Mouse (Mus musculus) limb, embryonic 13.5 days (tissue): ENCODE measurements around the gene Tcp1. TPM values are rescaled to one million over a fixed set of nuclear protein-coding genes. Genes with fewer than 3 reads are reported as not detected.
A peak's percentile ranks its signal among the peaks of the same experiment; 100 is the strongest.
"Not testable (repeated sequence)": the region's sequence is repeated elsewhere in the genome, so short reads cannot be mapped to it uniquely, and the experiment has no call there.

Experiments
- ATAC-seq: fragments of 200-750 bp; cut with Nextera tagmentation; 2 replicates; pipeline ENCODE4 v1.8.0; 2017; ENCODE audit warnings: low read depth, moderate number of reproducible peaks, moderate TSS enrichment; ENCODE audit not compliant: low FRiP score
- H3K27ac ChIP-seq: fragments of 300-500 bp; sonication (generic); 2 replicates; pipeline ENCODE4 v1.5.1; 2015; ENCODE audit warnings: inconsistent platforms, mild to moderate bottlenecking, moderate library complexity
- H3K27me3 ChIP-seq: fragments of 300-500 bp; sonication (generic); 2 replicates; pipeline ENCODE4 v1.6.1; 2015; ENCODE audit warnings: mild to moderate bottlenecking, inconsistent platforms
- H3K36me3 ChIP-seq: fragments of 300-500 bp; sonication (generic); 2 replicates; pipeline ENCODE4 v1.6.1; 2015; ENCODE audit warnings: inconsistent platforms, mild to moderate bottlenecking, moderate library complexity
- H3K4me1 ChIP-seq: fragments of 300-500 bp; sonication (generic); 2 replicates; pipeline ENCODE4 v1.6.1; 2015; ENCODE audit warnings: inconsistent platforms
- H3K4me2 ChIP-seq: fragments of 300-500 bp; sonication (generic); replicated peaks from 2 replicates; pipeline ENCODE4 v1.6.1; 2015; ENCODE audit warnings: inconsistent platforms, mild to moderate bottlenecking, moderate library complexity
- H3K4me3 ChIP-seq: fragments of 300-500 bp; sonication (generic); 2 replicates; pipeline ENCODE4 v1.5.1; 2015; ENCODE audit warnings: moderate library complexity, mild to moderate bottlenecking, inconsistent platforms
- H3K9ac ChIP-seq: fragments of 300-500 bp; sonication (generic); 2 replicates; pipeline ENCODE4 v1.6.1; 2015; ENCODE audit warnings: mild to moderate bottlenecking, inconsistent platforms
- H3K9me3 ChIP-seq: fragments of 300-500 bp; sonication (generic); 2 replicates; pipeline ENCODE4 v1.6.1; 2016; ENCODE audit warnings: inconsistent platforms
- WGBS: fragments of 180-500 bp; shearing (Covaris S2); methylation state at CpG from one replicate; pipeline ENCODE4 v1.1.7; 2015; 5-methylcytosine and 5-hydroxymethylcytosine counted together
- polyA plus RNA-seq: library from polyadenylated mRNA; unstranded; fragments of >200 nt; fragmentation: Nextera tagmentation; extraction: Ambion mirVana; gene quantifications from 2 replicates; pipeline ENCODE4 v1.2.1, GENCODE M21; 2015

Gene Tcp1
- polyA plus RNA-seq, 1 experiment from 2014 or later: 465 TPM

DNA sequence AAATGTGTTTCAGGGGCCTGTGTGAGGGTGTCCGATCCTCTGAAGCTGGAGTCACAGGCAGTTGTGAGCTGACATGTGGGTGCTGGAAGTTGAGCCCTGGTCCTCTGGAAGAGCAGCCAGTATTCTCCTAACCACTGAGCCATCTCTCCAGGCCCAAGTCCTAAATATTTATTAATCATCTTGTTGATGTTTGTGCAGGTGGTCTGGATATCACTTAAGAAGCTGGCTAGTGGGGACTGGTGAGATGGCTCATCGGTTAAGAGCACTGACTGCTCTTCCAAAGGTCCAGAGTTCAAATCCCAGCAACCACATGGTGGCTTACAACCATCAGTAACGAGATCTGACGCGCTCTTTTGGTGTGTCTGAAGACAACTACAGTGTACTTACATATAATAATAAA lies 34.2 kb downstream of the Tcp1 start:
- no peak overlapping the region for H3K4me3 ChIP-seq
- WGBS: 92% methylated on average over 5 of the region's 5 CpGs
- H3K9ac ChIP-seq: no peak overlapping the region
- peaks cover 73% of the 10 kb centered on the region for H3K36me3 ChIP-seq
- no peaks in the 10 kb centered on the region for H3K9me3 ChIP-seq
- H3K4me1 ChIP-seq: no peaks in the 10 kb centered on the region
- ATAC-seq: no peak
- no peak overlapping the region for H3K27ac ChIP-seq
- no peaks in the 10 kb centered on the region for H3K27me3 ChIP-seq
- no peak overlapping the region for H3K4me2 ChIP-seq

- Histone ChIP-seq H3K36me3 (peaks cover 41% of the 10 kb centered on the region), H3K27me3 (no peaks in the 10 kb centered on the region), H3K9me3 (no peaks in the 10 kb centered on the region), H3K9ac (no peak overlapping the region), H3K27ac (no peak overlapping the region), H3K4me3 (no peak overlapping the region), H3K4me1 (peaks cover 9% of the 10 kb centered on the region; the same call in 1 of the 2 replicates), H3K4me2 (no peak overlapping the region)
- ATAC-seq: no peak
- 90% methylated on average over 8 of the region's 8 CpGs for WGBS
These were observed 41.2 kb downstream of the Tcp1 start for GRCm38 (mm10) chr17:12956664-12957063.

- WGBS: 10% methylated on average over 2 of the region's 2 CpGs
- H3K9ac ChIP-seq, H3K4me1 ChIP-seq, H3K9me3 ChIP-seq, H3K27me3 ChIP-seq, H3K27ac ChIP-seq, ATAC-seq: not testable (repeated sequence)
- Histone ChIP-seq H3K4me3 (peak overlapping the region; percentile 25), H3K36me3 (peaks cover 23% of the 10 kb centered on the region), H3K4me2 (peak overlapping the region; percentile 54)
These were observed 43.9 kb downstream of the Tcp1 start for GRCm38 (mm10) chr17:12959377-12959776.

DNA sequence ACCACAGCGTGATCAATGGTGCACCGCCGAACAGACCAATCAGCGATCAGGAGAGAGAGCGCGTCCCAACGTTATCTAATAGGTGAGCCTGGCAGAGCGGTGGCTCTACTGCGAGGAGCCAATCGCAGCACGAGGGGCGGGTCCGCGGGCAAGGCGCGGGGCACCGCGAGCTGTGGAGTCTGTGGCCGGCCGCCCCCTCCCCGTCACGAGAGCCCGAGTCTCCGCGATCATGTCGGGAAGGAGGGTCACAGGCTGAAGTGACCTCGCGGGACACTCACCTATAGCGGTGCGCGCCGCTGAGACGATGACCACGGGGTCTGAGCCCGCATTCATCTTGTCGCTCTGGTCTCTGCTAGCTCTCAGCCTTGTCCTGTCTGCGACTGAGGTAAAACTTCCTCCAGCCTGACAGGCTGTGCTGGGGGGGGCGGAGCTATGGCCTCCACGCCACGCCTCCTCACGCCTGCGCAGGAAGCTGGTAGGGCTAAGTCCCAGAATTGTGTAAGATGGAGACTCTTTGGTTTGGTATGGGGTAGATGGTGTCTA lies 44.9 kb downstream of the Tcp1 start, which contains the start of gene Acat2:
TSS of gene Acat2 (minus strand) at position 417 of the 543 bp plus-strand sequence.
- WGBS: under 1% methylated on average over 42 of the region's 42 CpGs
- no peaks in the 10 kb centered on the region for H3K27me3 ChIP-seq
- H3K36me3 ChIP-seq: peaks cover 23% of the 10 kb centered on the region
- H3K9ac ChIP-seq: peak within 1 kb of the TSS; percentile 68
- peaks cover 9% of the 10 kb centered on the region; the same call in 1 of the 2 replicates for H3K4me1 ChIP-seq
- peak within 1 kb of the TSS; percentile 83 for H3K27ac ChIP-seq
- ATAC-seq: peak; percentile 99
- peak within 1 kb of the TSS; percentile 66 for H3K4me3 ChIP-seq
- H3K4me2 ChIP-seq: peak within 1 kb of the TSS; percentile 74
- H3K9me3 ChIP-seq: no peaks in the 10 kb centered on the region

DNA sequence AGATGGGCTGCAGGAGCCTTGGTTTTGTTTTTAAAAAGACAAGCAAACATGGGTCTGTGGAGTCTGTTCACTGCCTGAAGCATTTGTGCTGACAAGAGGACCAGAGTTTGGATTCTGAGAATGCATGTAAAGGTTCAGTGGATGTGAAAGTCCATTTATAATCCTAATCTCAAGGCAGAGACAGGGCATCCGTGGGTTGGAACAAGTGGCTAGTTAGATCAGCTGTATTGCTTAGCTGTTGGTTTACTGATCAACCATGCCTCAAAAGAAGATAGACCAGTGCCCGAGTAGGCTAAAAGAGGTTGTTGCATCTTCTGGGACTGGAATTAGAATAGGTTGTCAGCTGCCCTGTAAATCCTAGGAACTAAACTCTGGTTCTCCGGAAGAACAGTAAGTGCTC lies 48.0 kb downstream of the Tcp1 start:
- H3K4me3 ChIP-seq: no peak overlapping the region
- no peak overlapping the region for H3K4me2 ChIP-seq
- H3K27ac ChIP-seq: no peak overlapping the region
- peaks cover 9% of the 10 kb centered on the region; the same call in 1 of the 2 replicates for H3K4me1 ChIP-seq
- no peak for ATAC-seq
- peaks cover 27% of the 10 kb centered on the region for H3K36me3 ChIP-seq
- H3K9ac ChIP-seq: no peak overlapping the region
- WGBS: 80% methylated on average over 3 of the region's 3 CpGs
- no peaks in the 10 kb centered on the region for H3K9me3 ChIP-seq
- H3K27me3 ChIP-seq: no peaks in the 10 kb centered on the region

DNA sequence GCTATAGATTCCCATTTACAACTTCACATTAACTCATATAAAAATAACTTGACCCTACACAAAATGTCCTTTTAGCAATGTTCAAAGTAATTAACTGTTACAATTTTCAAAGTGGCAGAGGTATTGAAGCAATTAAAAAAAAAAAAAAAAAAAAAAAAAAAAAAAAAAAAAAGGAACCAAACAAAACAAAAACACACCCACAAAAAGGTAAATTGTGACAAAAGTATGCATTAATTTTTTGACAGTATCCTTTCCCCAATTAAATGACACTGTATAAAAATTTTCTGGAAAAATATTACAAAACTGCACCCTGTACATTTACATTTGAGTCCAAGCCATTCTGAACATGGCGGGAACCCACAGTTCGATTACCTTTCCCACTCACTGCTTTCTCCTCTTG lies 51.7 kb downstream of the Tcp1 start:
- Histone ChIP-seq H3K4me3 (no peak overlapping the region), H3K9me3 (no peaks in the 10 kb centered on the region), H3K27ac (no peak overlapping the region), H3K4me1 (no peaks in the 10 kb centered on the region), H3K36me3 (peaks cover 39% of the 10 kb centered on the region), H3K9ac (no peak overlapping the region), H3K27me3 (no peaks in the 10 kb centered on the region), H3K4me2 (no peak overlapping the region)
- no peak for ATAC-seq
- WGBS: 92% methylated on average over 2 of the region's 2 CpGs

GRCm38 (mm10) chr17:12973851-12974250 lies 58.4 kb downstream of the Tcp1 start:
- Histone ChIP-seq H3K4me1 (no peaks in the 10 kb centered on the region), H3K4me2 (no peak overlapping the region), H3K9me3 (no peaks in the 10 kb centered on the region), H3K9ac (no peak overlapping the region), H3K4me3 (no peak overlapping the region), H3K36me3 (peaks cover 58% of the 10 kb centered on the region), H3K27me3 (no peaks in the 10 kb centered on the region), H3K27ac (no peak overlapping the region)
- ATAC-seq: no peak
- WGBS: 86% methylated on average over 2 of the region's 2 CpGs

Other genes with a start within 250 kb of the Tcp1 start
- 0.25 TPM in 1 of 2 replicates, not detected in the other for gene Slc22a1, start 239.9 kb upstream of the Tcp1 start, polyA plus RNA-seq
- gene Igf2r, start 146.0 kb upstream of the Tcp1 start, polyA plus RNA-seq: 48.7 and 51.5 TPM in 2 replicates
- 1.7 and 2.4 TPM in 2 replicates for gene Mas1, start 47.6 kb upstream of the Tcp1 start, polyA plus RNA-seq
- gene Mrgprh, start 39.7 kb upstream of the Tcp1 start, polyA plus RNA-seq: 0.08 and 0.09 TPM in 2 replicates
- 1.8 and 2.4 TPM in 2 replicates for gene Pnldc1, start 5.5 kb upstream of the Tcp1 start, polyA plus RNA-seq
- 155 and 161 TPM in 2 replicates for gene Mrpl18, start 644 bp downstream of the Tcp1 start, polyA plus RNA-seq
- 0.70 and 1.0 TPM in 2 replicates for gene Acat3, start 24.9 kb downstream of the Tcp1 start, polyA plus RNA-seq
- gene Acat2, start 45.0 kb downstream of the Tcp1 start, polyA plus RNA-seq: 207 and 209 TPM in 2 replicates
- 173 and 180 TPM in 2 replicates for gene Wtap, start 78.5 kb downstream of the Tcp1 start, polyA plus RNA-seq
- 85.1 and 93.4 TPM in 2 replicates for gene Sod2, start 91.1 kb downstream of the Tcp1 start, polyA plus RNA-seq
- gene Gpr31b, start 136.6 kb downstream of the Tcp1 start, polyA plus RNA-seq: not detected in 2 replicates
- 0.17 TPM in 1 of 2 replicates, not detected in the other for gene Tcp10b, start 145.4 kb downstream of the Tcp1 start, polyA plus RNA-seq
- 0.09 TPM in 1 of 2 replicates, not detected in the other for gene Unc93a, start 216.1 kb downstream of the Tcp1 start, polyA plus RNA-seq